Mouse (Mus musculus) inflammation-experienced regulatory T-cells (primary cell): ENCODE data around the gene Sepsecs. TPM values are rescaled to one million over a fixed set of nuclear protein-coding genes. Genes with fewer than 3 reads are reported as not detected.

Source experiments
- polyA plus RNA-seq, 2 experiments: library from polyadenylated mRNA; unstranded; fragments of 100-300 nt; shearing (Covaris generic); gene quantifications; one replicate each; pipeline ENCODE4 v1.2.1; 2017

Sepsecs gene
- 1 to 10 TPM; 8.7 to 9.4 TPM for polyA plus RNA-seq

GRCm38 (mm10) chr5:52669426-52670191 is at the start of gene Sepsecs:
TSS of gene Sepsecs (minus strand) at chr5:52669708.

Other genes starting within 250 kb of the Sepsecs start
- gene Ccdc149, start 198.2 kb downstream of the Sepsecs start, polyA plus RNA-seq = under 1 TPM; 0.11 to 0.60 TPM
- under 1 TPM in 1 of 2 experiments, not detected in 1; 0.08 TPM for gene Lgi2, start 103.2 kb downstream of the Sepsecs start, polyA plus RNA-seq
- gene Pi4k2b, start 71.9 kb upstream of the Sepsecs start, polyA plus RNA-seq = 1 to 10 TPM; 3.9 to 4.6 TPM
- gene Zcchc4, start 105.7 kb upstream of the Sepsecs start, polyA plus RNA-seq = 10 to 100 TPM; 18.5 to 20.2 TPM
- 10 to 100 TPM; 73.0 to 74.7 TPM for gene Anapc4, start 164.3 kb upstream of the Sepsecs start, polyA plus RNA-seq